Mouse (Mus musculus): ENCODE measurements around the gene Map4k3. TPM values are rescaled to one million over a fixed set of nuclear protein-coding genes. Genes with fewer than 3 reads are reported as not detected.
"Not testable (repeated sequence)": the region's sequence is repeated elsewhere in the genome, so short reads cannot be mapped to it uniquely, and the experiment has no call there.

Map4k3 gene
- total and polyA plus RNA-seq, 3 experiments = 3.2 to 4.1 TPM; not detected in 1

DNA sequence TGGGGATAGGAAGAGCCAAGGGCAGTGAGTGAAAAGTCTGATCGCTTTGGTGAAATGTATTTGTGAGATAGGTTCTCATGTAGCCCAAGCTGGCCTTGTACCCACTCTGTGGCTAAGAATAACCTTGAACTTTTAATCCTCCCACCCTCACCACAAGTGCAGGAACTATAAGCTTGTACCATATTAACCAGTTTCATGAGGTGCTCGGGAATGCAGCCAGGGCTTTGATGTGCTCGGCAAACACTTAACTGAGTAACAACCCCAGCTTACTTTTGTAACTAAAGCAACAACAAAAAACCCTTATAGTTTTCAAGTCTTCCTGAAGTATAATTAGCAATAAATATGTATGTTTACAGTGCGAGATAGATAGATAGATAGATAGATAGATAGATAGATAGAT is 4.0 kb upstream of the Map4k3 start:
- Histone ChIP-seq H3K9ac (ENCODE audit: control insufficient read depth, low read depth, low read length, poor library complexity, severe bottlenecking) (no peak overlapping the region), H3K36me3 (ENCODE audit: control insufficient read depth in 1 of 2, insufficient read depth in 2 of 2, low read length in 2 of 2) (peaks cover 0 to 24% of the 10 kb centered on the region in 2 experiments; a peak in 2 of 4 replicates), H3K79me2 (ENCODE audit: control insufficient read depth, insufficient read depth, low read length, poor library complexity) (peaks cover 5% of the 10 kb centered on the region; the same call in 1 of the 2 replicates), H3K4me3 (ENCODE audit: control insufficient read depth in 1 of 2, insufficient read depth in 1 of 2, low read depth in 2 of 2, low read length in 2 of 2) (no peak overlapping the region), H3K27me3 (ENCODE audit: control insufficient read depth in 1 of 2, insufficient read depth in 2 of 2, low read length in 2 of 2) (no peaks in the 10 kb centered on the region), H3K27ac (ENCODE audit: control insufficient read depth, low read depth, low read length) (no peak overlapping the region), H3K9me3 (replicated peaks; ENCODE audit: insufficient read depth, low read length) (no peaks in the 10 kb centered on the region), H3K4me1 (ENCODE audit: control insufficient read depth in 1 of 2, insufficient read depth in 2 of 2, low read length in 2 of 2) (peaks cover 15 to 26% of the 10 kb centered on the region in 2 experiments)
- no peak for DNase-seq (ENCODE audit: low read depth, low spot score)
- TF ChIP-seq MAZ (IDR thresholded peaks at IDR 0.05; ENCODE audit: low read depth, low read length) (no peak), ZC3H11A (IDR thresholded peaks at IDR 0.05; ENCODE audit: low read depth, low read length) (no peak), KAT2A (conservative IDR thresholded peaks at IDR 0.05; ENCODE audit: low read depth, low read length) (no peak), ELF1 (IDR thresholded peaks at IDR 0.05; ENCODE audit: low read depth, low read length) (no peak), MYC (IDR thresholded peaks at IDR 0.05; ENCODE audit: low read depth, low read length) (no peak), ETS1 (IDR thresholded peaks at IDR 0.05; ENCODE audit: low read depth, low read length) (no peak), POLR2AphosphoS2 (IDR thresholded peaks at IDR 0.05; ENCODE audit: low read length) (no peak), NELFE (IDR thresholded peaks at IDR 0.05; ENCODE audit: low read depth, low read length) (no peak)

DNA sequence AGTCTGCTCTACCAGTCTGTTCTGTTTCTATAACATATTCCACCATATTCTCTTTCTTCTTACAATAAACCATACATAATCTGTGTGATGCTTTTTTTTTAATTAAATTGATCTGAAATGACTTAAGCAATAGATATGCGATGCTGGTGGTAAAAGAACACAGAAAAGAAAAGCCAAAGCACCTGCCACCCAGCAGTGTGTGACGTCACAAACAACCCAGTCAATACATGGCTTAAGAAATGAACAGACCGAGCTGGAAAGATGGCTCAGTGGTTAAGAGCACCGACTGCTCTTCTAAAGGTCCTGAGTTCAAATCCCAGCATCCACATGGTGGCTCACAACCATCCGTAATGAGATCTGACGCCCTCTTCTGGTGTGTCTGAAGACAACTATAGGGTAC is 2.0 kb upstream of the Map4k3 start:
- H3K9me3 ChIP-seq (replicated peaks; ENCODE audit: insufficient read depth, low read length); H3K79me2 ChIP-seq (ENCODE audit: control insufficient read depth, insufficient read depth, low read length, poor library complexity); DNase-seq (ENCODE audit: low read depth, low spot score); H3K4me3 ChIP-seq (ENCODE audit: control insufficient read depth in 1 of 2, insufficient read depth in 1 of 2, low read depth in 2 of 2, low read length in 2 of 2); H3K27me3 ChIP-seq (ENCODE audit: control insufficient read depth in 1 of 2, insufficient read depth in 2 of 2, low read length in 2 of 2); H3K9ac ChIP-seq (ENCODE audit: control insufficient read depth, low read depth, low read length, poor library complexity, severe bottlenecking): not testable (repeated sequence)
- Histone ChIP-seq H3K4me1 (ENCODE audit: control insufficient read depth in 1 of 2, insufficient read depth in 2 of 2, low read length in 2 of 2) (peaks cover 15 to 30% of the 10 kb centered on the region in 2 experiments), H3K27ac (ENCODE audit: control insufficient read depth, low read depth, low read length) (peak overlapping the region; percentile 62), H3K36me3 (ENCODE audit: control insufficient read depth in 1 of 2, insufficient read depth in 2 of 2, low read length in 2 of 2) (peaks cover 0 to 28% of the 10 kb centered on the region in 2 experiments; a peak in 2 of 4 replicates)

- Histone ChIP-seq H3K79me2 (ENCODE audit: control insufficient read depth, insufficient read depth, low read length, poor library complexity) (peaks cover 7% of the 10 kb centered on the region), H3K9ac (ENCODE audit: control insufficient read depth, low read depth, low read length, poor library complexity, severe bottlenecking) (no peak overlapping the region), H3K27me3 (ENCODE audit: control insufficient read depth in 1 of 2, insufficient read depth in 2 of 2, low read length in 2 of 2) (no peaks in the 10 kb centered on the region), H3K36me3 (ENCODE audit: control insufficient read depth in 1 of 2, insufficient read depth in 2 of 2, low read length in 2 of 2) (peaks cover 0 to 24% of the 10 kb centered on the region in 2 experiments; a peak in 2 of 4 replicates), H3K4me1 (ENCODE audit: control insufficient read depth in 1 of 2, insufficient read depth in 2 of 2, low read length in 2 of 2) (peaks cover 11 to 27% of the 10 kb centered on the region in 2 experiments), H3K4me3 (ENCODE audit: control insufficient read depth in 1 of 2, insufficient read depth in 1 of 2, low read depth in 2 of 2, low read length in 2 of 2) (0 out of 4 replicates have a peak overlapping the region, but pooled peaks of 1 of the 2 experiments have one; percentile 85), H3K9me3 (replicated peaks; ENCODE audit: insufficient read depth, low read length) (no peaks in the 10 kb centered on the region), H3K27ac (ENCODE audit: control insufficient read depth, low read depth, low read length) (peak overlapping the region; percentile 62)
- peak; percentile 77 for DNase-seq (ENCODE audit: low read depth, low spot score)
- TF ChIP-seq UBTF (IDR thresholded peaks at IDR 0.05; ENCODE audit: borderline replicate concordance, insufficient read depth, low read depth, low read length) (no peak), RCOR1 (IDR thresholded peaks at IDR 0.05; ENCODE audit: low read depth, low read length) (peak; percentile 79), TCF12 (IDR thresholded peaks at IDR 0.05; ENCODE audit: low read depth, low read length) (peak; percentile 47; the same call in 1 of the 2 replicates), EP300 (IDR thresholded peaks at IDR 0.05; ENCODE audit: low read depth in 1 of 2, low read length in 2 of 2) (peak; percentile 56 to 65; a peak in 3 of 4 replicates), BHLHE40 (IDR thresholded peaks at IDR 0.05; ENCODE audit: borderline replicate concordance, low read depth, low read length) (peak; percentile 41; the same call in 1 of the 2 replicates), GATA1 (IDR thresholded peaks at IDR 0.05; ENCODE audit: low read depth, low read length) (peak; percentile 79), JUND (IDR thresholded peaks at IDR 0.05; ENCODE audit: low read depth, low read length) (no peak), ETS1 (IDR thresholded peaks at IDR 0.05; ENCODE audit: low read depth, low read length) (peak; percentile 71)
Observed at GRCm38 (mm10) chr17:80729825-80730224, 1.5 kb upstream of the Map4k3 start.
